Mouse (Mus musculus): ENCODE data around the gene Mbip. TPM values are rescaled to one million over a fixed set of nuclear protein-coding genes. Genes with fewer than 3 reads are reported as not detected.

The Mbip gene
- total and polyA plus RNA-seq, 2 experiments from 2014 or later: 30.7 to 40.1 TPM

- DNase-seq (peak; percentile 63), ATAC-seq (peak; percentile 88)
- Histone ChIP-seq H3K9ac (peak overlapping the region; percentile 46), H3K27me3 (ENCODE audit: insufficient read depth, low read length) (no peaks in the 10 kb centered on the region), H3K4me2 (ENCODE audit: low read depth) (peak overlapping the region; percentile 70), H3K27ac (ENCODE audit: low read depth, low read length) (no peak overlapping the region), H3K36me3 (ENCODE audit: insufficient read depth) (no peaks in the 10 kb centered on the region), H3K4me3 (ENCODE audit: low read depth, low read length) (peak overlapping the region; percentile 38), H3K9me3 (ENCODE audit: low read length) (no peaks in the 10 kb centered on the region), H3K4me1 (ENCODE audit: insufficient read depth) (peaks cover 6% of the 10 kb centered on the region; the same call in 1 of the 2 replicates)
- no peak for TF ChIP-seq CTCF (IDR thresholded peaks at IDR 0.05; ENCODE audit: low read depth)
- WGBS: 6% methylated on average over 27 of the region's 27 CpGs
Measured at GRCm38 (mm10) chr12:56301487-56302293, 44.0 kb downstream of the Mbip start.

- Histone ChIP-seq H3K9me3 (ENCODE audit: low read length) (no peaks in the 10 kb centered on the region), H3K27ac (ENCODE audit: low read depth, low read length) (no peak overlapping the region), H3K36me3 (ENCODE audit: insufficient read depth) (no peaks in the 10 kb centered on the region), H3K9ac (no peak overlapping the region), H3K4me2 (ENCODE audit: low read depth) (no peak overlapping the region), H3K4me3 (ENCODE audit: low read depth, low read length) (no peak overlapping the region), H3K4me1 (ENCODE audit: insufficient read depth) (peaks cover 6% of the 10 kb centered on the region; the same call in 1 of the 2 replicates), H3K27me3 (ENCODE audit: insufficient read depth, low read length) (no peaks in the 10 kb centered on the region)
- 68% methylated on average over 3 of the region's 3 CpGs for WGBS
- DNase-seq: no peak
- TF ChIP-seq CTCF (IDR thresholded peaks at IDR 0.05; ENCODE audit: low read depth): no peak
- ATAC-seq: no peak
Measured at GRCm38 (mm10) chr12:56299610-56300009, 46.1 kb downstream of the Mbip start.

GRCm38 (mm10) chr12:56298919-56299318 lies 46.8 kb downstream of the Mbip start:
- H3K9ac ChIP-seq: no peak overlapping the region
- ATAC-seq: 0 out of 2 replicates have a peak, but pooled peaks have one; percentile 33
- WGBS: 29% methylated on average over 1 of the region's 1 CpGs

DNA sequence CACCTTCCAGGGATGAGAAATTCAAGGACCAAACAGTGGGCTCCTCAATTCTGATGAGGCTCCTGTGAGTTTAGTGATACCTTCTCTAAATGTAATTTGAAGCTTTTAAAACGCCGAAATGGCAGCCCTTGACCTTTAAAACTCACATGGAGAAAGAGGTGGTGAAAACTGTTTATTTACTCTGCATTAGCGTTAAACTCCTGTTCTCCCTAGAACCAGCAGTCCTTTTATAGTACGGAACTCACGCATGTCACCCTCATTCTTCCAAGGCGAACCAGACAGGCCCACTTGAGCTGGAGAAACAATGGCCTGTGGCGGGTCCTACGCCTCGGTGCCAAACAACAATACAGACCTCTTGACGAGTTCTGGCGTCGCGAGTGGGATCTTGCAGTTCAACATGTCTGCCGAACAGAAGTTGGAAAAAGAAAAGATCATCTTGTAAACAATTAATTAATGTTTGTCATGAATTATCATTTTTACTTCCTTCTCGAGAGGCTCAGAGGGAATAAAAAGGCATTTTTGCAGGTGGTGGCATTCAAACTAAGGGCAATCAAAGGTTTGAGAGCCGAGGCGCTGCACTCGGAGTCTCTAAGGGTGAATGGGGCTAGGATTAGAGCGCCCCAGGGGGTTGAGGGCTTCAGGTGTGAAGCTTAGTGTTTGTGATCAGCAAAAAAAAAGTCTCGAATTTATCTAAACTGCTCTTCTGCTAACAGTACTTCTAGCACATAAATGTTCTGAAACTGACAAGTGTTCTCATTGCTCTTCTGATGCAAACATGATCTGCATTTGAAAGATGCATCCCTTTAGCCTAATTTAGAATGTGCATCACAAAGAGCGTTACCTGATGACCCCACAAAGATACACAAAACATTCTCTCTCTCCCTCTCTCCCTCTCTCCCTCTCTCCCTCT lies 47.5 kb downstream of the Mbip start:
- ATAC-seq: no peak
- WGBS: 9% methylated on average over 21 of the region's 21 CpGs

More at GRCm38 (mm10) chr12:56298919-56299318, 46.8 kb downstream of the Mbip start:
- DNase-seq: no peak
- Histone ChIP-seq H3K27ac (ENCODE audit: low read depth, low read length) (no peak overlapping the region), H3K36me3 (ENCODE audit: insufficient read depth) (no peaks in the 10 kb centered on the region), H3K4me3 (ENCODE audit: low read depth, low read length) (no peak overlapping the region), H3K9me3 (ENCODE audit: low read length) (no peaks in the 10 kb centered on the region), H3K4me1 (ENCODE audit: insufficient read depth) (peaks cover 6% of the 10 kb centered on the region; the same call in 1 of the 2 replicates), H3K4me2 (ENCODE audit: low read depth) (no peak overlapping the region), H3K27me3 (ENCODE audit: insufficient read depth, low read length) (no peaks in the 10 kb centered on the region)
- TF ChIP-seq CTCF (IDR thresholded peaks at IDR 0.05; ENCODE audit: low read depth): no peak

DNA sequence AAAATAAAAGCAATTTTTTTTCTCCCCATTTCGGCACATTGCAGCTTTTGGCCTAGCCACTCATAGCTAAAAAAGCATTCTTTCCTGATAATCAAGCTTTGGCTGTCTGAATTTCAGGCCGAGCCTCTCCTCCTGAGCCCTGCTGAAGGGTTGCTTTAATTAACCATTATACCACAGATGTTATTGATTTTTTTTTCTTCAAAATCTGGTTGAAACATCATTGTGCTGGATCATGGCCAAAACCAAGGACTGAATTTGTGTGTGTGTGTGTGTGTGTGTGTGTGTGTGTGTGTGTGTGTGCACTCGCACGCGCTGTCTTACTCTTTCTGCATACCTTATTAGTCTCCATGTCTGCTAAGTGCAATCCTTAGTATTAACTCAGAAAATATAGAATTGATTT lies 48.6 kb downstream of the Mbip start:
- no peak for TF ChIP-seq CTCF (IDR thresholded peaks at IDR 0.05; ENCODE audit: low read depth)
- Histone ChIP-seq H3K36me3 (ENCODE audit: insufficient read depth) (no peaks in the 10 kb centered on the region), H3K4me1 (ENCODE audit: insufficient read depth) (peaks cover 6% of the 10 kb centered on the region; the same call in 1 of the 2 replicates), H3K27ac (ENCODE audit: low read depth, low read length) (no peak overlapping the region), H3K9ac (no peak overlapping the region), H3K9me3 (ENCODE audit: low read length) (no peaks in the 10 kb centered on the region), H3K4me2 (ENCODE audit: low read depth) (no peak overlapping the region), H3K27me3 (ENCODE audit: insufficient read depth, low read length) (no peaks in the 10 kb centered on the region), H3K4me3 (ENCODE audit: low read depth, low read length) (no peak overlapping the region)
- 48% methylated on average over 5 of the region's 5 CpGs for WGBS
- no peak for DNase-seq
- ATAC-seq: no peak

More for the DNA sequence above, 47.5 kb downstream of the Mbip start:
- Histone ChIP-seq H3K4me2 (ENCODE audit: low read depth) (peak overlapping the region; percentile 24; the same call in 1 of the 2 replicates), H3K9ac (no peak overlapping the region), H3K9me3 (ENCODE audit: low read length) (no peaks in the 10 kb centered on the region), H3K27me3 (ENCODE audit: insufficient read depth, low read length) (no peaks in the 10 kb centered on the region), H3K36me3 (ENCODE audit: insufficient read depth) (no peaks in the 10 kb centered on the region), H3K4me1 (ENCODE audit: insufficient read depth) (peaks cover 6% of the 10 kb centered on the region; the same call in 1 of the 2 replicates), H3K4me3 (ENCODE audit: low read depth, low read length) (no peak overlapping the region), H3K27ac (ENCODE audit: low read depth, low read length) (no peak overlapping the region)
- no peak for TF ChIP-seq CTCF (IDR thresholded peaks at IDR 0.05; ENCODE audit: low read depth)
- DNase-seq: no peak

DNA sequence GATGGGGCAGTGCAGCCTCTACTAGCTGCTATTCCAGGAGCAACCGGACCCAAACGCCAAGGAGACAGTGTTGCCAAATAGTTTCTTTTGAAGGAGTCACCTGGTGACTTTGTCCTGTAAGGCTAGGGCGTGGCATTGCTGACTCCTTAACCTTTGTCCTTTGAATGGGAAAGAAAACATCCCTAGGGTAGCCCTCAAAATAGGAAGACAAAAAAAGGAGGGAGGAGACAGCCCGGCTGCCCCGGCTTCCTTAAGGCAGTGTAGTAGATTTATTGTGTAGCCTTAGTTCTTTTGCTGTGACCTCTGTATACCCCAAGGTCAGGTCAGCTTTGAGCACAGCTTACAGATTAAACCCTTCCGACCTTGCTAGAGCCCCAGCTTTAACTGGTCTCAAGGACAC lies 49.2 kb downstream of the Mbip start:
- no peak for TF ChIP-seq CTCF (IDR thresholded peaks at IDR 0.05; ENCODE audit: low read depth)
- H3K4me3 ChIP-seq (ENCODE audit: low read depth, low read length): no peak overlapping the region
- 42% methylated on average over 6 of the region's 6 CpGs for WGBS
- H3K9ac ChIP-seq: no peak overlapping the region
- peaks cover 6% of the 10 kb centered on the region; the same call in 1 of the 2 replicates for H3K4me1 ChIP-seq (ENCODE audit: insufficient read depth)
- H3K27me3 ChIP-seq (ENCODE audit: insufficient read depth, low read length): no peaks in the 10 kb centered on the region
- H3K4me2 ChIP-seq (ENCODE audit: low read depth): no peak overlapping the region
- ATAC-seq: no peak
- no peaks in the 10 kb centered on the region for H3K36me3 ChIP-seq (ENCODE audit: insufficient read depth)
- no peaks in the 10 kb centered on the region for H3K9me3 ChIP-seq (ENCODE audit: low read length)
- no peak overlapping the region for H3K27ac ChIP-seq (ENCODE audit: low read depth, low read length)
- DNase-seq: no peak

Measured in forebrain, postnatal 0 days (tissue).